Mouse (Mus musculus) left cerebral cortex, adult 18-20 months (tissue): ENCODE measurements around the gene Wdr62. TPM values are rescaled to one million over a fixed set of nuclear protein-coding genes. Genes with fewer than 3 reads are reported as not detected.
"Not testable (repeated sequence)": the region's sequence is repeated elsewhere in the genome, so short reads cannot be mapped to it uniquely, and the experiment has no call there.

Experiments used
- DNase-seq, 2 experiments: peaks; one replicate each; pipeline ENCODE4 v3.0.0; 2021 to 2022; ENCODE audit warnings: low spot score in 2 of 2, mixed read lengths in 1 of 2
- total RNA-seq, 2 experiments: library from RNA; stranded (reverse); gene quantifications; 2 replicates each; pipeline ENCODE4 v1.2.3; 2021

Wdr62 gene
- total RNA-seq, 2 experiments from 2014 or later, result 1.1 to 1.9 TPM

GRCm38 (mm10) chr7:30213881-30214280, 66.3 kb downstream of the Wdr62 start:
- no peak for DNase-seq

GRCm38 (mm10) chr7:30211025-30211424, 69.2 kb downstream of the Wdr62 start:
- DNase-seq, result no peak

- not testable (repeated sequence) for DNase-seq
Measured at GRCm38 (mm10) chr7:30206364-30206763, 73.9 kb downstream of the Wdr62 start.

GRCm38 (mm10) chr7:30205383-30205782, 74.8 kb downstream of the Wdr62 start:
- peak in 1 of 2 experiments; percentile 59 for DNase-seq

GRCm38 (mm10) chr7:30204380-30204779, 75.8 kb downstream of the Wdr62 start:
- DNase-seq, result no peak

- DNase-seq, result no peak
Measured at GRCm38 (mm10) chr7:30202895-30203690, 77.1 kb downstream of the Wdr62 start.

- not testable (repeated sequence) for DNase-seq
Measured at GRCm38 (mm10) chr7:30200661-30201060, 79.6 kb downstream of the Wdr62 start.

GRCm38 (mm10) chr7:30200200-30200599, 80.0 kb downstream of the Wdr62 start:
- no peak for DNase-seq

- DNase-seq, result no peak
Measured at GRCm38 (mm10) chr7:30199498-30200139, 80.6 kb downstream of the Wdr62 start.

GRCm38 (mm10) chr7:30198481-30198971, 81.7 kb downstream of the Wdr62 start, which contains the start of gene Capns1:
Gene Capns1, minus strand, starts transcription at chr7:30198811.
- DNase-seq, result peak; percentile 47 to 56

- DNase-seq, result no peak
Measured at GRCm38 (mm10) chr7:30197592-30198129, 82.6 kb downstream of the Wdr62 start.

- DNase-seq, result no peak
Measured at GRCm38 (mm10) chr7:30196171-30196570, 84.0 kb downstream of the Wdr62 start.

GRCm38 (mm10) chr7:30195461-30195860, 84.8 kb downstream of the Wdr62 start:
- no peak for DNase-seq

- DNase-seq, result peak; percentile 97
Measured at GRCm38 (mm10) chr7:30194884-30195283, 85.3 kb downstream of the Wdr62 start.

GRCm38 (mm10) chr7:30194101-30194831, 86.0 kb downstream of the Wdr62 start:
- peak; percentile 35 to 37 for DNase-seq

- peak; percentile 57 to 62 for DNase-seq
Measured at GRCm38 (mm10) chr7:30193581-30194100, 86.6 kb downstream of the Wdr62 start.

- DNase-seq, result no peak
Measured at GRCm38 (mm10) chr7:30193013-30193412, 87.2 kb downstream of the Wdr62 start.

GRCm38 (mm10) chr7:30192088-30192487, 88.1 kb downstream of the Wdr62 start:
- DNase-seq, result no peak
